Mouse (Mus musculus) cerebellum, postnatal 25 days (tissue): ENCODE data around the gene B230118H07Rik.

Experiments
- DNase-seq, 2 experiments: peaks; one replicate each; pipeline ENCODE4 v3.0.0; 2021; ENCODE audit warnings: mixed read lengths in 2 of 2

Gene B230118H07Rik

GRCm38 (mm10) chr2:101519928-101520327, 129.4 kb downstream of the B230118H07Rik start:
- DNase-seq, result peak; percentile 45 to 70
